Mouse (Mus musculus) cerebellum, adult (tissue): ENCODE results near the gene Actrt1.

Experiments used
- ATAC-seq: cut with Nextera tagmentation; 2 replicates; pipeline ENCODE4 v1.9.2; 2017; ENCODE audit warnings: mild to moderate bottlenecking, moderate library complexity, mixed read lengths; ENCODE audit not compliant: insufficient number of reproducible peaks, low FRiP score, low TSS enrichment

Gene Actrt1

GRCm38 (mm10) chrX:46328707-46329106 is at the start of gene Actrt1:
Gene Actrt1 (plus strand): TSS chrX:46329007.
- no peak for ATAC-seq

GRCm38 (mm10) chrX:46331463-46332115 is 2.8 kb downstream of the Actrt1 start:
- ATAC-seq, result no peak
